Mouse (Mus musculus) embryonic fibroblast, embryonic 13.5 days (primary cell): ENCODE measurements around the gene Iffo2.

Experiments used
- CTCF ChIP-seq: IDR thresholded peaks from 2 replicates; pipeline ENCODE4 v1.5.1; 2011; ENCODE audit warnings: mild to moderate bottlenecking, control low read depth, low read length, moderate library complexity, borderline replicate concordance; ENCODE audit not compliant: insufficient read depth
- POLR2A ChIP-seq: IDR thresholded peaks from 2 replicates; pipeline ENCODE4 v1.6.1; 2011; ENCODE audit warnings: low read depth, mild to moderate bottlenecking, control low read depth, low read length, moderate library complexity

DNA sequence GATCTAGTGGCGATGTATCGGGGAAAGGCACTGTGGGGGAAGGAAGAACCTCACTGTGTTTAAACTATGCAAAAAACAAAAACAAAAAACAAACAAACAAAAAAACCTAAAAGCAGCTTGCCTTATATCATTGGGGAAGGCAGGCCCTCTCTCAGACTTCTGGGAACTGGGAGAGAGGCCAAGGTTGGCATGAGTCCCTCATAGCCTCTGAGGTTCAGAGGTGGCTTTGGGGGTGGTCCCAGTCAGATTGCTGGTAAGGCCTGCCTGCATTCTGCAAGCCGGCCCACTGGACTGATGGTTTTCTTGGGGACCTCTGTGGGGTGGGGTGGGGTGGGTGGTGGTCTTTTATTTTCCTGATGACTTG, 86.6 kb downstream of the Iffo2 start:
- TF ChIP-seq CTCF (no peak), POLR2A (no peak)
